Mouse (Mus musculus) bone marrow, adult 2 months (tissue): ENCODE data around the gene Ptpn11.

Source experiments
- CTCF ChIP-seq: fragments of 200-500 bp; IDR thresholded peaks from 2 replicates; pipeline ENCODE4 v1.5.1; 2011; ENCODE audit warnings: low read length, control low read depth; ENCODE audit not compliant: control insufficient read depth, insufficient read depth
- POLR2A ChIP-seq: fragments of 200-500 bp; IDR thresholded peaks from 2 replicates; pipeline ENCODE4 v1.6.1; 2011; ENCODE audit warnings: low read depth, mild to moderate bottlenecking, control low read depth, low read length, borderline replicate concordance; ENCODE audit not compliant: control insufficient read depth

DNA sequence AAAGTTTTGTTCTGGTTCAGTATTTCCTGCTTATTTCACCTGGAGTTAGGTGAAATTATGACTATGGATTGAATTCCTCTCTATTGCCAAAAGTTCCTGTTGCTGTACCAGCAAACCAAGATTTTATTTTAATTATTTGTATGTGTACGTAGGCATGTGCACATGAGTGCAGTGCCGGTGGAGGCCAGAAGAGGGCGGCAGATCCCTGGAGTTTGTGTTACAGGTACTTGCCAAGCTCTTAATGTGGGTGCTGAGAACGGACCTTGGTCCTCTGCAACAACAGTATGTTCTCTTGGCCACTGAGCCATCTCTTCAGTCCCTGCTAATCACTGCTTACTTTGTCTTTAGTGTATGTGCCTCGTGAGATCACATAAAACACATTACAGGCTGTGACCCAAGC lies 109.4 kb downstream of the Ptpn11 start:
- peak; percentile 40; the same call in 1 of the 2 replicates for TF ChIP-seq CTCF
- no peak for TF ChIP-seq POLR2A
